Mouse (Mus musculus): ENCODE measurements around the gene P2rx7.

P2rx7 gene

DNA sequence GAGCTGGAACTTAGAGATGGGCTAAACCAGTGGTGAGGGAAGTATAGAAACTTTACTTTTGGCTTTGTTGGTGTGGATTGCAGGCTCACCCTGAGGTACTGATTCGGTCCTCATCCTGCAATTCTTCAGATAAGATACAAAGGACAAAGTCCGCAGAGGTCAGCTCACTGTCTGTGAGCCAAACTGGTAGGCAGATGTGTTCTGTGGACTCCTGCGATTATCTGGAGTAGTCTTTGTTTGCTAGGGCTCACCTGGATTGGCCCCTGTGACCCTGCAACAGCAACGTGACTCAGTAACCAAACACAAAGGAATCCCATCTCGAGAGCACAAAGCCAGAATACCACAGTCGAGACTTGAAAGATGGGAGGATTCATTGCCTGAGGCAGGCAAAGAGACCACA, 46.8 kb downstream of the P2rx7 start:
- no peak for DNase-seq (ENCODE audit: low spot score in 2 of 2)

DNA sequence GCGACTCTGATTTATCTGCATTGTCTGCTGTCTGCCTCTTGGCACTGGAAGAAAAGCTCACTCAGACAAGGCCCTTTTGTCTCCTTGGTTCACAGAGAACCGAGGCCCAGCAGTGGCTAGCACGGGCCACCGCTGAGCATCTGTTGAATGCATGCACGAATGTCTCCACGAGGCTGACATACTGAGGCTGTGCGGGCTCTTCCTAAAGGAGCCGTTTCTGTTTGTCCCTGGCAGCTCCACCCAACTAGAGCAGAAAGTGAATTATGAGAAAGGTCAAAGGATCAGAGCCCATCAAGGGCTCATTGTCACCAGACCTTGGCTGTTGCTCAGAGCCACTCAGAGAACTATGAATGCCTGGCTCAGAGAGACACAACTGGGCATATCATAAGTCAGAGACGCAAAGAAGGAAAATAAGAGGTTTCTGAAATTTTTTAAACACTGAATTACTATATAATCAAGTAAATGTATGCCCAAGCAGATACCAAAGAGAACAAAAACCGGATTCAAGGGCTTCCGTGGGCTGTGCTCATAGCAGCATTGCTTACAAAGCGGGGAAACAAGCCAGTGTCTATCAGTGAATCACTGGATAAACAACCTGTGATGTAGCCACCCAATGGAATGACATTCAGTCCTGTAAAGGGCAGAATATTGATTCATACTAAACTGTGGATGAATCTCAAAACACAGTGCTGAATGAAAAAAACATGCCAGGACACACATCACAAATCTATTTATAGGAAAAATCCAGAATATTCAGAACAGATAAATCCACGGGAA, 49.9 kb downstream of the P2rx7 start:
- DNase-seq (ENCODE audit: low spot score in 2 of 2): no peak

DNA sequence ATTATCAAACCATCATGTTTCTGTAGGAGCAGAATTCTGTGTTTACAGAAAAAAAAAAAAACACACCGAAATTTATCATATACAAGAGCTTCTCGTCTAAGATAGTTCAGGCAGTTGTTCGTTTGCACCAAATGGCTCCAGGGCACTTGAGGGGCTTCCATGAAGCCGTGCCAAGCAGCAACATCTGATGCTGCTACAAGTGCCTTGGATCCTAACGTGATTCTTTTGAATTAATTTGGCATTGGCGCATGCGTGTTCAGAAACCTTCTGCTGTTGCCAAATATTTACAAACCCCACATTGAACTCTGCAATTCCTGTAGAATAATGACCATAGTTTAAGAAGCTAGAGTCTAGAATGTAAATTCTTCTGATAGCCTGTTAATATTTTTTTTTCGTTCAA, 51.8 kb downstream of the P2rx7 start:
- DNase-seq (ENCODE audit: low spot score in 2 of 2): no peak

DNA sequence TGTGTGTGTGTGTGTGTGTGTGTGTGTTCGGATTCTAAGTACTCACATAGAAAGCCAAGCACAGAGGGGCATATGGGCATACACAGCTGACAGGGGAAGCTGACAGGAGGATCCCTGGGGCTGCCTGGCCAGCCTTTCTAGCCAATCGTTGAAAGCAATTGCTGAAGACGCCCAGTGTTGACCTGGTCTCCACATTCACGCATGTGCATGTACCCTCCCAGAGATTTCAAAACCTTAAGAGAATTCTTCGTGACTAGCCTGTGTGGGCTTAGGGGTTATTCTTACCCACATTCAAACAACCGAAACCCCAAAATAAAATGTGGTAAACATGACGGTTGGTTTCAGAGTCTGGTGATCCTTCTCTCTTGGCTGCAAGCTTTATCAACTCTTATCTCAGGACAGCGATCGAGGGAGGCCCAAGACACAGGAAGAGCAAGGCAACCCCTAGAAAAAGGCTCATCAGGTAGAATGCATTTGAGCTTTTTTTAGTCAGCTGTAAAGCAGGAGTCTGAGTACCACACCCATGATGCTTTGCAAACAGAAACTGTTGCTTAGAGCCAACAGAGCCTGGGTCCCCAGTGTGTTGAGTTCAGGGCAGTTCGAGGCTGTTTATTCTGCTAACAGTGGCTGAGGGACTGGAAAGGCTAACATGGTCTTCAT, 54.5 kb downstream of the P2rx7 start:
- DNase-seq (ENCODE audit: low spot score in 2 of 2): no peak

DNA sequence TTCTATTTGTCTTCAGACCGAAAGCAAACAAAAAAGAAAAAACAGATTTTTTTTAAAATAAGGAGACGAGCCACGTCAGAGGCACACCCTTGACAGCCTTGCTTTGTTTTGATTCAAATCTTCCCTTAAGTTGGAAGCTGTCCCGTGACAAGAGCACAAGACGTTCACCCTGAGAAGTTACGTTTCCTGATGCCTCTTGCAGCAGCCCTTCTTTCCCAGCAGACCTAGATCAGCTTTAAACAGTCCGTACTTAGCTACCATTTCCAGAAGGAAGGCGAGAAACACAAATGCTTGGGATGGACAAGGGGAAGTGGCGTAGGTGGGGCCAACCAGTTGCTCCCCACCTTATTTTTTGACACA, 55.0 kb downstream of the P2rx7 start:
- no peak for DNase-seq (ENCODE audit: low spot score in 2 of 2)

DNA sequence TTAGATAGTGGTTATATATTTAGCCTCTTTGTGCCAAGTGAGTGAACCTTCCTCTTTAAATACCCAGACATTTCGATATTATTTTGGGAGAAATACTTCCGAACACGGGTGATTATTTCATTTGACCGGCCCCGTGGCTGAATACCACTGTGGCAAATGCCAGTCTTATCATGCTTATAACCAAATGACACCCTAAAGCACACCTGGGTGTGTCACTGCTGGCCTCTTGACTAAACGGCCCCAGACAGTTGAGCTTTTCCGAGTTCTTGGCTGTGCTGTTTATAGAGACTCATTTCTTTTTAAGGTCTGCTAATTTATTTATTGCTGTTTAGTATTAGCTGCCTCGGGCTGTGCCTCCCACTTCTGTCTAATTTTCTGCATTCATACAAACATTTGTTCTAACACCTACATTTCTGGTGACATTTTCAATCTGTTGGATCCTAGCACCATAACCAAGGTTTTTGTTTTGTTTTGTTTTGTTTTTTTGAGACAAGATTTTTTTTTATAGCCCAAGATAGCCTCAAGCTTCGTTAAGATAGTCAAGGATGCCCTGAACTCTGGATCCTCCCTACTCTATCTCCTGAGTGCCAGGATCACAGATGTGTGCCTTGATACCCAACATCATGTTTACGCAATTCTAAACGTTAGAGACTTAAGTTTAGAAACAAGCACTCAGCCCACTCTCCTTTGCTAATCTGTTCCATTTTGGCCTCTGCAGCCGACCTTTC, 56.6 kb downstream of the P2rx7 start:
- DNase-seq (ENCODE audit: low spot score in 2 of 2): no peak

DNA sequence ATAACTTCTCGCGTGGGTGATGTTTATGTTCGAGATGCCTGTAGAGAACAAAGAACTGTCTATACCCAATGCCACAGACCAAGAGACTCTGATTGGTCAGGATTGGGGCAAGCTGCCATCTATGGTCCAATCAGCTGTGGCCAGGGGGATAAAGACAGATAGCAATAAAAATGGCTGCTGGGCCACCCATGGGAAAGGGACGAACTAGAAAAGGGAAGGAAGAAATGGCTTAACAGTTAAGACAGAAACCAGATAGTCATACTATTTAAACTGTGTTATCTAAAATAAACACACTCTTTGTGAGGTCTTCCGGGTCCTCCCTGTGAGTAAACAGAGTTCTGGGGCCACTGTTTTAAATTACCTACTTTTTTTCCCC, 57.1 kb downstream of the P2rx7 start:
- no peak for DNase-seq (ENCODE audit: low spot score in 2 of 2)

DNA sequence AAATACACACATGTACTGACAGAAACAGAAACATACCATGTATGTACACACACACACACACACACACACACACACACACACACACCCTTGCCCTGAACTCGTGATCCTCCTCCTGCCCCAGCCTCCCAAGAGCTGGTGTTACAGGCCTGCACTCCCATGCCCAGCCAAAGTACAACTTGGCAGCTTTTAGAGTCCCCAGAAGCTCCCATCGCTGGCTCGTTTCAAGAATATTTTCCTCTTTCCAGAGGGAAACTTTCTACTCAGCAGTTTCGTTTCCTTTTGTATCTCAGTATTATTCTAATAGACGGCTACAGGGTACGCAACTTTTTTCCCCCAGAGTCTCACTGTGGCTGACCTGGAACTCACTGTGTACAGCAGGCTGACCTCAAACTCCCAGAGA, 58.4 kb downstream of the P2rx7 start:
- no peak for DNase-seq (ENCODE audit: low spot score in 2 of 2)

DNA sequence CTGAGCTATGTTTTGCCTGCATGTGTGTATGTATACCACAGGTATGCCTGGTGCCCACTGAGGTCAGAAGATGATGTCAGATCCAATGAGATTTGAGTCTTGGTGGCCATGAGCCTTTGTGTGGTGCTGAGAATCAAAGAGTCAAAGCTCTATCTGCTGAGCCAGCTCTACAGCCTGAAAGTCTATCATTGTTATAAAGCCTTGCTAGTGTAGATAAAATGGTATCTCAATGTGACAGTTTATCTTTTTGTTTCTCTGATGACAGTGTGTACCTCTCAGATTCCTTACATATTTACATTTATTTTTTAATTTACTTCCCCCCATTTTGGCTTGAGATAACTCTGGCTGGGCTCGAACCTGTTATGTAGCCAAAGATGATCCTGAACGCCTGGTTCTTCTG, 59.9 kb downstream of the P2rx7 start:
- no peak for DNase-seq (ENCODE audit: low spot score in 2 of 2)

DNA sequence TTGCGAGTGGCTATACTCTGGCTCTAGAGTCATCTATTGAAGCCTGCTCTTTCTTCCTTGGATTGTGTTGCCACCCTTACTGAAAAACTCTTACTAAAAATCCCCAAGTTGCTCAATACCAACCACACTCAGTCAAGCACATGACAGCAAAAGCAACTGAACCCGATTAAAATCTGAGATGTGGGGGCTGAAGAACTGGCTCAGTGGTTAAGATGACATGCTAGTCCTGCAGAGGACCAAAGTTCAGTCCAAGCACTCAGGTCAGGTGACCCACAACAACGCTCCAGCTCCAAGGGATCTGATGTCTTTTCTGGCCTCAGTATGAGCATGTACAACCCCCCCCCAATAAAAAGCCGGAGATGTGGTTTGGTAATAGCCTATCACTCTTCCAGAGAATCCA, 60.9 kb downstream of the P2rx7 start:
- DNase-seq (ENCODE audit: low spot score in 2 of 2): no peak

DNA sequence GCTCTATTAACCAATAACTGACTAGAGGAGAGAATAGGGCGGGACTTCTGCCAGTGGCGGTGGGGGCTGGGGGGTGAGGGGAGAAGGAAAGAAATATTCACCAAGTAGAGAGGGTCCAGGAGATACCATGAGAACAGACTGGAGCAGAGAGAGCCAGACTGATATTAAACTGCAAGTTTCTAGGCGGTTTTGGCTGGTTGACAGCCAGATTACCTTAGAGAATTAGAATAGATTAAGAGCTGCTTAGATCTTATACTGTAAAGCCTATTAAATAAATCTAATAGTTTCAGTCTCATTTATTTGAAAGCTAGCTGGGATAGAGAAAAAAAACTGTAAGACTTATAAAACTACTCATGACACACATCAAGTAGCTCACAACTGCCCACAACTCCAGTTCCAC, 61.5 kb downstream of the P2rx7 start:
- no peak for DNase-seq (ENCODE audit: low spot score in 2 of 2)

DNA sequence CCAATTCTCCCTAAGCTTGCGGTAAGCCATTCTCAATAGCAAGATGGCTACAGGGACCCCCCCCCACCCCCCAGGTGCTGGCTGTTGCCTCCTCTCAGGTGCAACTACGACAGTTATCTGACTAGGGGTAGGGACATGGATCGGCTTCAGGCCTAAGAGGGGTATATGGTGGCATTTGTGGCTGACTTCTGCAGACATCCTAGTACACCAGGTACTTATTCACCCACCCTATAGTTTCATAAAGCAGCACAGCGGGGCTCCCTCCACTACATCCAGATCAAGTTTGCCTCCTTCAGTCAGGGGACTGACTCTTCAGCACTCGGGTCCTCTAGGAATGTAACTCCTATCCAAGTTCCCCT, 63.2 kb downstream of the P2rx7 start:
- DNase-seq (ENCODE audit: low spot score in 2 of 2): no peak

DNA sequence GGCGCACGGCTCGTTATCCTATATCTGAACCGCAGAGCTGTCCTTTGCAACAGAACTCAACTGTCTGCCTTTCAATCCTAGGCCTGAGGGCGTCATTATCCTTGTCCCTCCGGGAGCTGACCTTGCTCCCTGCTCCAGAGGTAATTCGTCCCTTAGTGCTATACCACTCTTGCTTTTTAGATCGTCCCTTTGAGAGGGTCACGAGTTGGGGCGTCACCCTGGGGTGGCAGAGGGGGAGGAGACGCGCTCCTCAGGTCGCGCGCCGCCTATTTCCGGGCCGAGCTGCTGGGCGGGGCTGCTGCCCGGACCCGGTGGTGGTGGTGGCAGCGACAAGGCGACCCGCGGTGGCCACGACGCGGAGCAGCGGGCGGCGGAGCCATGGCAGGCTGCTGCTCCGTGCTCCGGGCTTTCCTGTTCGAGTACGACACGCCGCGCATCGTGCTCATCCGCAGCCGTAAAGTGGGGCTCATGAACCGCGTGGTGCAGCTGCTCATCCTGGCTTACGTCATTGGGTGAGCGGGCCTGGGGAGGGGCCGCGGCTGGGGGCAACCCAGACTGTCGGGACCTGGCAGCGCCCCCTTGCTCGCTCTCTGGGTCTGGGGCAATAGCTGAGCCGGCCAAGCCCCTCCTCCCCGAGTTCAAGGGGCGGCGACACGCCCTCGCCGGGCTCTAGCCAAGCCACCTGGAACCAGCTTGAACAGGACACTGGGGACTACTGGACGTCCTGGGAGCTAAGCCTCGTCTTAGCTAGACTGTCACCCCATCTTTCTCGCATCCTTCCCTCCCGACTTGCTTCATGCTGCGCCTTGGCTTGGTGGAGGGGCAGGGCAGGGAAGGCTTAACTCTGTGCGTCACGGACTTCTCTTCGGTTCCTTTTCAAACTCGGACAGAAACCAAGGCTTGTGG, 63.8 kb downstream of the P2rx7 start, which contains the start of gene P2rx4:
TSS of gene P2rx4 (plus strand) at position 269 of the 906 bp plus-strand sequence.
- peak; percentile 80 to 89 for DNase-seq (ENCODE audit: low spot score in 2 of 2)

DNA sequence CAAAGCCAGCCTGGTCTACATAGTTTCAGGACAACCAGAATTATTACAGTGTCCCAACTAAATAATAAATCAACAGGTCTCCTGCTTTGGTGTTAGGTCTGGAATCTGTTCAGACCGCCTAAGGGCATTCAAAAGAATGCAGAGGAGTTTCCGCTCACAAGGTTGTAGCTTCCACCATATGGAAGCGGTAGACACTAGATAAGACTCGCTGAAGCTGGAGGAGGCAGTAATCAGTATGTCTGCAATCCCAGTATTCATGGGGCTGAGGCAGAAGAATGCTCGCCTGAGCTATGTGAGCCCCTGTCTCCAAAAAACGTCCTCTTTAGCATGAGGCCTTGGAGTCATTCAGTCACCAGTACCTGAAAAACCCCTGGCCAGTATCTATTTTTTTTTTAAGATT, 65.1 kb downstream of the P2rx7 start:
- DNase-seq (ENCODE audit: low spot score in 2 of 2): no peak

DNA sequence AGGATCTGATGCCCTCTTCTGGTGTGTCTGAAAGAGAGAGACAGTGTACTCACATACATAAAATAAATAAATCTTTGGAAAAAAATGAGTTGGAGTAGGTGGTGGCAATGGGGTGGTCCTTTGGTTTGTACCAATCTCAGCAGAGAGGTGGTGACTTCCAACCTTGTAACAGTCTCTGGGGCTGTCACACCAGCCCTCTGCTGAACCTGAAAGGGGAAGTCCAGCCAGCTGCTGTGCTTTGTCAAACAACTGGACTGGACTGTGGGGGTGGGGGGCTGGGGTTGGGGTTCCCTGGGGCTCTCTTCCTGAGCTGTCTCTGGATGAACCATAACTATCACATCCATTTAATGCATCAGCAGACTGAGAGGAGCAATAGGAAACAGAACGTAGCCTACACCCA, 72.0 kb downstream of the P2rx7 start:
- DNase-seq (ENCODE audit: low spot score in 2 of 2): no peak

DNA sequence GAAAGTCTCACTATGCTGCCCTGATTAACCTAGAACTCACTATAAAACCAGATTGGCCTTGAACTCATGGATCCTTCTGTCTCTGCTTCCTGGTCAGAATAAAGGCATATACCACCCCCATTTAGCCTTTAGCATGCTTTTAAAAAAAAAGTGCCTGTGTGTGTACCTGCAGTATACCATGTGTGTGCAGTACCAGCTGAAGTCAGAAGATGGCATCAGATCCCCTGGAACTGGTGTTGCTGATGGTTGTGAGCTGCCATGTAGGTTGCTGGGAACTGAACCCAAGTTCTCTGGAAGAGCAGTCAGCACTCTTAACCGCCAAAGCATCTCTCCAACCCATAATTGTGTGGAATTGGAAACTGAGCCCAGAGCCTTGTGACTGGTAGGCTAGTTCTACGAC, 73.1 kb downstream of the P2rx7 start:
- DNase-seq (ENCODE audit: low spot score in 2 of 2): no peak

DNA sequence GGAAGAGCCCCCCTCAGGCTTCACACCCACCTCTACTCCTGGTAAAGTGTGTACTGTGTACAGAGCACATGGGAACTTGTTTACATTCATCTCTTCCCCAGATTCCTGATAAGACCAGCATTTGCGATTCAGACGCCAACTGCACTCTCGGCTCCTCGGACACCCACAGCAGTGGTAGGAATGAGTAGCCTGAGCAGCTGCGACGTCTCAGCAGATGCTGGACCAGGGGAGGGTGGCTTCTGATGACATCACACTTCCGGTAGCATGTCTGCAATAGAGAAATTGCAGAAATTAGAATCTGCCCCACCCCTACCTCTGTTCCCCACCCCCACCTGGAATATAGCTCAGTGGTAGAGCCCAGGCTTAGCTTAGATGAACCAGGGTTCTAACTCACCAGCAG, 74.7 kb downstream of the P2rx7 start:
- no peak for DNase-seq (ENCODE audit: low spot score in 2 of 2)

DNA sequence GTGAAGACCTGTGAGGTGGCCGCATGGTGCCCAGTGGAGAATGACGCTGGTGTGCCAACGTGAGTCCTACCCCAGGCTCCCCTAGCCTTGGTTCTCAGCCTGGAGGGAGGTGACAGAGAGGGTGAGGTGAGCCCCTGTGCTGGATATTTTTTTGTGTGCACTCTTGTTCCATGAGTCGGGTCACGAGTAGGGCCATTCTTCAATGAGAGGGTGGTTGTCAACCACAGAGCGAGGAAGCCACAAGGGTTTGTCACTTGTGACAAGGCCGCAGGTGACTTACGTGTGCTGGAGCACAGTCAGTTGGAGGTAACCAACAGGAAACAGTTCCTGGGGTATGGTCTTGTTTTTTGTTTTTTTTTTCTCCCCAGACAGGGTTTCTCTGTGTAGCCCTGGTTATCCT, 75.5 kb downstream of the P2rx7 start:
- no peak for DNase-seq (ENCODE audit: low spot score in 2 of 2)

DNA sequence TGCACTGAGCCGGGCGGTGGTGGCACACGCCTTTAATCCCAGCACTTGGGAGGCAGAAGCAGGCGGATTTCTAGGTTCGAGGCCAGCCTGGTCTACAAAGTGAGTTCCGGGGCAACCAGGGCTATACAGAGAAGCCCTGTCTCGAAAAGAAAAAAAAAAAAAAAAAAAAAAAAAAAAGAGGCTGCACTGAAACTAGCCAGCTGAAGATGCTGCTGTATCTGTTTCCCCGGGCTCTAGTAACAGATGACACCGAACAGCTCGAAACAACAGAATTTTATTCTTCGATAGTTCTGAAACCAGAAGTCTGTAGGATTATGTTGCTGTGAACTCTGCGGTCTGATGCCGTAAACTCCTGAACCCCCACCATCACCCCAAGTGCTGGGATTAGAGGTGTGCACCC, 81.7 kb downstream of the P2rx7 start:
- DNase-seq (ENCODE audit: low spot score in 2 of 2): no peak

DNA sequence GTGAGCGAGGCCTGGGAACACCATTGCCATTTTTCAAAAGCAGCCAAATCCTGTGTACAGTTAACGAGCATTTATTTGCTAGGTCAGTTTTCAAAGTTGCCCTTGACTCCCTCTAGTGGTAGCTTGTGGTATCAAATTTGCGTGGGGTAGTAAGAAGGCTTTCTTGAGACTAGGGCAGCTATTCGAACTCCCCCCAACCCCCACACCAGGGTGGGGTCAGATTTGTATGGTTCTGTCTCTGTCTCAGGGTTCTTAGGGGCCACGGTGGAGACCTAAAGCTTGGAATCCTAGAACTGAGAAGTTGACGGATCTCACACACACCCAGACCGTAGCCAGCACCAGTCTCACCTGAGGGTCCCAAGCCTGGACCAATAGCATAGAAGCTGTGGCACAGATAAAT, 82.4 kb downstream of the P2rx7 start:
- peak; percentile 70 to 83 for DNase-seq (ENCODE audit: low spot score in 2 of 2)

DNA sequence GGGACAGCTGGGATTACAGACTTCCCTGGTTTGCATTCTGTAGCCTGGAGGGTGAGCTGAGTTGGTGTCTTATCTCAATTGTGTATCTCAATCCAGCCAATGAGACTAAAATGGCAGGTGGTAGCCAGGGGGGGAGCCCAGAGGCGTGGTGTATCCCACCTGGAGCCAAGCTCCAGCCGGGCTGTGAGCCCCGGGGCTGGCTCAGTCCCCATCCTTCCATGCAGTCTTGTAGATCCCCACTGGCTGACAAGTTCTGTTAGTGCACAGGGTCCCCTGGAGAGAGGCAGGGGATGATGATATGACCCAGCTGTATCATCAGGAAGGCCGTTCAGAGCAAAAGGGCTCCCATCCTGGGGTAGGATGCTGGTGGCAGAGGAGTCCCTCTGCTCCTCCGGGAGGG, 82.9 kb downstream of the P2rx7 start:
- DNase-seq (ENCODE audit: low spot score in 2 of 2): no peak

DNA sequence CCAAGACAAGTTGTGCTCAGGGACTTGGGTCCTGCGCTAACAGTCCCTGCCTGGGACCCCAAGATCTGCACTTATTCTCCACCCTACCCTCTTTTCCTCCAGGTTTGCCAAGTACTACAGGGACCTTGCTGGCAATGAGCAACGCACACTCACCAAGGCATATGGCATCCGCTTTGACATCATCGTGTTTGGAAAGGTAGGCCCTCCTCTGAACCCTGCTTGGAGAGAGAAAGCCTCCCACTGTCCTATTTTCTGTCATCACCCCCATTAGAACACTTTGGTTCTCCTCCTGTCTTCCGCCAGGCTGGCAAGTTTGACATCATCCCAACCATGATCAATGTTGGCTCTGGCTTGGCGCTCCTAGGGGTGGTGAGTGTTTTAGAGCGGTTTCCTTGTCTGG, 83.4 kb downstream of the P2rx7 start:
- DNase-seq (ENCODE audit: low spot score in 2 of 2): no peak

Measured in spleen, postnatal 4 days (tissue).